Mouse (Mus musculus): ENCODE results near the gene Lrrc8d. TPM values are rescaled to one million over a fixed set of nuclear protein-coding genes. Genes with fewer than 3 reads are reported as not detected.
A peak's percentile ranks its signal among the peaks of the same experiment; 100 is the strongest.

Lrrc8d gene
- total RNA-seq, 2 experiments from 2014 or later = 7.8 to 13.0 TPM

- no peak for DNase-seq (ENCODE audit: low spot score)
- intact Hi-C loops (cut with DNase I) = no loop called here
Observed at GRCm38 (mm10) chr5:105710473-105710872, 10.7 kb downstream of the Lrrc8d start.

GRCm38 (mm10) chr5:105714446-105714845, 14.7 kb downstream of the Lrrc8d start:
- intact Hi-C loops (cut with DNase I) = no loop called here
- DNase-seq (ENCODE audit: low spot score) = no peak

GRCm38 (mm10) chr5:105715095-105715494, 15.3 kb downstream of the Lrrc8d start:
- DNase-seq (ENCODE audit: low spot score) = no peak

GRCm38 (mm10) chr5:105715531-105716124, 15.9 kb downstream of the Lrrc8d start:
- DNase-seq (ENCODE audit: low spot score) = no peak
- intact Hi-C loops (cut with DNase I) = no loop called here

More at GRCm38 (mm10) chr5:105715095-105715494, 15.3 kb downstream of the Lrrc8d start:
- intact Hi-C loops (cut with DNase I) = no loop called here

GRCm38 (mm10) chr5:105717294-105717693, 17.5 kb downstream of the Lrrc8d start:
- DNase-seq (ENCODE audit: low spot score) = no peak
- intact Hi-C loops (cut with DNase I) = no loop called here

GRCm38 (mm10) chr5:105718138-105718670, 18.4 kb downstream of the Lrrc8d start:
- intact Hi-C loops (cut with DNase I) = no loop called here
- DNase-seq (ENCODE audit: low spot score) = no peak

GRCm38 (mm10) chr5:105721267-105721666, 21.5 kb downstream of the Lrrc8d start:
- intact Hi-C loops (cut with DNase I) = no loop called here
- no peak for DNase-seq (ENCODE audit: low spot score)

- no peak for DNase-seq (ENCODE audit: low spot score)
- intact Hi-C loops (cut with DNase I) = no loop called here
Observed at GRCm38 (mm10) chr5:105722807-105723206, 23.0 kb downstream of the Lrrc8d start.

- no peak for DNase-seq (ENCODE audit: low spot score)
- intact Hi-C loops (cut with DNase I) = no loop called here
Observed at GRCm38 (mm10) chr5:105730193-105730831, 30.5 kb downstream of the Lrrc8d start.

GRCm38 (mm10) chr5:105731173-105731626, 31.4 kb downstream of the Lrrc8d start:
- DNase-seq (ENCODE audit: low spot score) = no peak
- intact Hi-C loops (cut with DNase I) = no loop called here

- peak; percentile 23 for DNase-seq (ENCODE audit: low spot score)
- intact Hi-C loops (cut with DNase I) = no loop called here
Observed at GRCm38 (mm10) chr5:105731627-105732432, 32.1 kb downstream of the Lrrc8d start.

- DNase-seq (ENCODE audit: low spot score) = no peak
- intact Hi-C loops (cut with DNase I) = no loop called here
Observed at GRCm38 (mm10) chr5:105732433-105732891, 32.7 kb downstream of the Lrrc8d start.

- intact Hi-C loops (cut with DNase I) = no loop called here
- DNase-seq (ENCODE audit: low spot score) = no peak
Observed at GRCm38 (mm10) chr5:105733226-105733625, 33.5 kb downstream of the Lrrc8d start.

GRCm38 (mm10) chr5:105736365-105736764, 36.6 kb downstream of the Lrrc8d start:
- intact Hi-C loops (cut with DNase I) = no loop called here
- no peak for DNase-seq (ENCODE audit: low spot score)

- no peak for DNase-seq (ENCODE audit: low spot score)
- intact Hi-C loops (cut with DNase I) = no loop called here
Observed at GRCm38 (mm10) chr5:105737145-105737544, 37.4 kb downstream of the Lrrc8d start.

- DNase-seq (ENCODE audit: low spot score) = no peak
- intact Hi-C loops (cut with DNase I) = loop anchor here (2.0 kb wide), 1 partner anchor 40 kb away; no protein-coding TSS in a partner anchor
Observed at GRCm38 (mm10) chr5:105740437-105740836, 40.7 kb downstream of the Lrrc8d start.

GRCm38 (mm10) chr5:105742641-105743040, 42.9 kb downstream of the Lrrc8d start:
- no peak for DNase-seq (ENCODE audit: low spot score)
- intact Hi-C loops (cut with DNase I) = no loop called here

GRCm38 (mm10) chr5:105745324-105745723, 45.6 kb downstream of the Lrrc8d start:
- no peak for DNase-seq (ENCODE audit: low spot score)

GRCm38 (mm10) chr5:105745927-105746454, 46.2 kb downstream of the Lrrc8d start:
- intact Hi-C loops (cut with DNase I) = loop anchor here (5.0 kb wide), 1 partner anchor 71 kb away; no protein-coding TSS in a partner anchor
- no peak for DNase-seq (ENCODE audit: low spot score)

More at GRCm38 (mm10) chr5:105745324-105745723, 45.6 kb downstream of the Lrrc8d start:
- intact Hi-C loops (cut with DNase I) = loop anchor here (5.0 kb wide), 1 partner anchor 72 kb away; no protein-coding TSS in a partner anchor

GRCm38 (mm10) chr5:105754803-105755202, 55.0 kb downstream of the Lrrc8d start:
- intact Hi-C loops (cut with DNase I) = loop anchor here (5.0 kb wide), 1 partner anchor 92 kb away; no protein-coding TSS in a partner anchor
- no peak for DNase-seq (ENCODE audit: low spot score)

All from heart, postnatal 25 days (tissue).